Mouse (Mus musculus) cerebellum, postnatal 14 days (tissue): ENCODE measurements around the gene Gm49380.

ENCODE experiments used
- DNase-seq, 2 experiments: peaks; one replicate each; pipeline ENCODE4 v3.0.0; 2021; ENCODE audit warnings: mixed read lengths in 2 of 2

Gm49380 gene

DNA sequence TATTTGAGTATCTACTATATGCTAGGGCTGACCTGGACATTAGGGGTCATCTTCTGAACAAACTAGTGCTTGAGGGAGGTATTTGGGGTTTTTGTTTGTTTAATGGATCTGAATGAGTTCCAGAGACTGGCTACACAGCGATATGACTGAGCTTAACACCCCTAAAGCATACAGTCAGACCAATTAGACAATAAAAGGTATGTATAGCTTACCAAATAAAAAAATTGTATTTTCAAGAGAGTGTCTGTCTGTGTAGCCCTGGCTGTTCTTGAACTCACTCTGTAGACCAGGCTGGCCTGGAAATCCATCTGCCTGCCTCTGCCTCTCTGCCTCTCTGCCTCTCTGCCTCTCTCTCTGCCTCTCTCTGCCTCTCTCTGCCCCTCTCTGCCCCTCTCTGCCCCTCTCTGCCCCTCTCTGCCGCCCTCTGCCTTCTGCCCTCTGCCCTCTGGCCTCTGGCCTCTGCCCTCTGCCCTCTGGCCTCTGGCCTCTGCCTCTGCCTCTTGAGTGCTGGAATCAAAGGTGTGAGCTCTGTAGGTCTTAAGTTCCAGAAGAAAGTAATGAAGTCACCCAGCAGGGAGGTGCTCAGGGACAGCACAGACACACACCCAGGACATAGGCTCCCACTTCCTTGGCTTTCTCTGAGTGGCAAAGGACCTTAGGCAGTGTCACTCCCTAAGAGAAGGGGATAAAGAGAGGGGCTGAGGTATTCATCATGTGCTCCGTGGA is 68.0 kb downstream of the Gm49380 start:
- DNase-seq = no peak

DNA sequence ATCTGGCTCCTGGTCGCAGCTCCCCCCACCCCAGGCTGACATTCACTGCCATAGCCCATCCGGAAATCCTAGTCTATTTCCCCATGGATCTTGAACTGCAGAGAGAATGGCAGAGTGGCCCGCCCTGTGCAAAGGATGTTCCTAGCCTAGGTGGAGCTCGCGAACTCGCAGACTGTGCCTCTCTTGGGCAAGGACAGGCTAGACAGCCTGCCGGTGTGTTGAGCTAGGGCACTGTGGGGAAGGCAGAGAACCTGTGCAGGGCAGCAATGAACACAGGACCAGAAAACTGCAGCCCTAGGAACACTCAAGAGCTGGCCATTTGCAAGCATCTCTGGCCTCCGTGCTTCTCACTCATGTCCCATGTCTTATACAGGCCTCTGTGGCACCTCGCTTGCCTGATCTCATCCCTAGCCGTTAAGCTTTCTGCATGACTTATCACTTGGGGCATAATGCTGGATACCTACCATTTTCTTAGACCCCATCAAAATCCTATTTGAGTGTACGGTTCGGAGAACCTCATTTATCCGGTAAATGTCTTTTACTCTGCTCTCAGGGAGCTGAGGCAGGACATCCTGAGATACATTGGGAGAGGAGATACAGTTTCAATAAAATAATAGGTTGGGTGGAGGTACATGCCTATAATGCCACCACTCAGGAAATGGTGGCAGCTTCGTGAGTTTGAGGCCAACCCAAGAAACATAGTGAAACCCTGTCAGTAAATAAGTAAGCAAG is 68.7 kb downstream of the Gm49380 start:
- DNase-seq = peak; percentile 51 to 58

DNA sequence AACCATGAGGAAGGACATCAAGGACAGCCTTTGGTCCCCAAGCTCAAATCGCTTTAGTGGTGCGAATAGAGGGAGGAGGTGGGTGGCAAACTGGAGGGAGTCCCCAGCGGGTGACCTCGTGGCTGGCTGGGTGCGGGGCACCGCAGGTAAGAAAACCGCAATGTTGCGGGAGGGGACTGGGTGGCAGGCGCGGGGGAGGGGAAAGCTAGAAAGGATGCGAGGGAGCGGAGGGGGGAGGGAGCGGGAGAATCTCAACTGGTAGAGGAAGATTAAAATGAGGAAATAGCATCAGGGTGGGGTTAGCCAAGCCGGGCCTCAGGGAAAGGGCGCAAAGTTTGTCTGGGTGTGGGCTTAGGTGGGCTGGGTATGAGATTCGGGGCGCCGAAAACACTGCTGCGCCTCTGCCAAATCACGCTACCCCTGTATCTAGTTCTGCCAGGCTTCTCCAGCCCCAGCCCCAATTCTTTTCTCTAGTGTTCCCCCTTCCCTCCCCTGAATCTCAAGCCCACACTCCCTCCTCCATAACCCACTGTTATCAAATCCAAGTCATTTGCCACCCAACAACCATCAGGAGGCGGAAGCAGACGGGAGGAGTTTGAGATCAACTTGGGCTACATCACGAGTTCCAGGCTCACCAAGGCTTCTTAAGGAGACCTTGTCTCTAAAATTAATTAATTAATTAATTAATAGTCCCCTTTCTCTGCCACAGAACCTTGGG is 69.4 kb downstream of the Gm49380 start:
- peak; percentile 51 to 63 for DNase-seq

DNA sequence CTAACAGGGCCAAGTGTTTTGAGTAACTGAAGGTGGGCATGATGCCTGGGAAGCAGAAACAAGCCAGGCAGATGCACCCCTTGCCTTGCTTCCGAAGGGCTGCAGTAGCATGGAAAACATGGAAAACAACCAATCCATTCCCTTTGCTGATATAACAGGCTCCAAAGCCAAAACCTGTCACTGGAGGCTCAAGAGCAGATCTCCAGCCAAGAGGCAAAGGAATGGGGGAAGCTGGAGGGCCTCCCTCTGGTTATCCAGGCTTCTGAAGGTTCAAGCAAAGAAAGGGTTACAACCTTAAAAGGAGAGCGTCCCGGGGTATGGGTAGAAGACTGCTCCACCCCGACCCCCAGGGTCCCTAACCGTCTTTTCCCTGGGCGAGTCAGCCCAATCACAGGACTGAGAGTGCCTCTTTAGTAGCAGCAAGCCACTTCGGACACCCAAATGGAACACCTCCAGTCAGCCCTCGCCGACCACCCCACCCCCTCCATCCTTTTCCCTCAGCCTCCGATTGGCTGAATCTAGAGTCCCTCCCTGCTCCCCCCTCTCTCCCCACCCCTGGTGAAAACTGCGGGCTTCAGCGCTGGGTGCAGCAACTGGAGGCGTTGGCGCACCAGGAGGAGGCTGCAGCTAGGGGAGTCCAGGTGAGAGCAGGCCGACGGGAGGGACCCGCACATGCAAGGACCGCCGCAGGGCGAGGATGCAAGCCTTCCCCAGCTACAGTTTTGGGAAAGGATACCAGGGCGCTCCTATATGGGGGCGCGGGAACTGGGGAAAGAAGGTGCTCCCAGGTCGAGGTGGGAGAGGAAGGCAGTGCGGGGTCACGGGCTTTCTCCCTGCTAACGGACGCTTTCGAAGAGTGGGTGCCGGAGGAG is 70.2 kb downstream of the Gm49380 start, which contains the start of gene Thy1:
TSS of gene Thy1 (plus strand) at position 549 of the 872 bp plus-strand sequence.
- DNase-seq = peak; percentile 72 to 79

DNA sequence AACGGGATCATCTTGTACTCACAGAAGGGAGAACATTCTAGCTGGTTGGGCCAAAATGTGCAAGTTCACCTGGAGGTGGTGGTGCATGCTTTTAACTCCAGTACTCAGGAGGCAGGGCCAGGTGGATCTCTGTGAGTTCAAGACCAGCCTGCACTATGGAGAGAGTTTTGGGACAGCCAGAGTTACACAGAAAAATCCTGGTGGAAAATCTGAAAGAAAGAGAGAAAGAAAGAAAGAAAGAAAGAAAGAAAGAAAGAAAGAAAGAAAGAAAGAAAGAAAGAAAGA is 71.0 kb downstream of the Gm49380 start:
- DNase-seq = no peak

DNA sequence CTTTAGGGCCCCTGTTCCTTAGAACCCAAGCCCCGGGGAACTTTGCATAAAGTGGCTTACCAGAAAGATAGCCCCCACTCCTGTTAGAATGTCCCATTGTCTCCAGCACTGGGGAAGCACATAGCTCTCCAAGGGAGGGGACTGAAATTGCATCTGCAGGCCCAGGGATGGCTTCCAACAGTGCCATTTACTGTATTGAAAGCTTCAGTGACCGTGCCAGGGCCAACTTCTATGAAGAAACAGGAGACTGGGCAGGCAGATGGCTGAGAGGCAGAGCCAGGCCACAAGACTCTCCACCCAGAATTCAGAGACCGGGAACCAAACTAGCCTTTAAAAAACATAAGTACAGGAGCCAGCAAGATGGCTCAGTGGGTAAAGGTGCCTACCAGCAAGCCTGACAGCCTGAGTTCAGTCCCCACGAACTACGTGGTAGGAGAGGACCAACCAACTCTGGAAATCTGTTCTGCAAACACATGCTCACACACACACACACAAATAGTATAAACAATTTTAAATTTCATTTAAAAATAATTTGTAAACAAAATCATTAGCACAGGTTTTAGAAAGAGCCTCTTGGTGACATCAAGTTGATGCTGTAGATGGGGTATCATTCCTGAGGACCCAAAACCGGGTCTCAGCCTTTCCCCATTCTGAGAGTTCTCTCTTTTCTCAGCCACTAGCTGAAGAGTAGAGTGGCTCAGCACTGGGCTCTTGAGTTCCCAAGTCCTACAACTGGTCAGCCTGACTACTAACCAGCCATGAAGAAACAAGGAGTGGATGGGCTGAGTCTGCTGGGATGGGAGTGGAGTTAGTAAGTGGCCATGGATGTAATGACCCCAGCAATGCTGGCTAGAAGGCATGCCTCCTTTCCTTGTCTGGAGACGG is 71.5 kb downstream of the Gm49380 start:
- DNase-seq = peak in 1 of 2 experiments; percentile 24

DNA sequence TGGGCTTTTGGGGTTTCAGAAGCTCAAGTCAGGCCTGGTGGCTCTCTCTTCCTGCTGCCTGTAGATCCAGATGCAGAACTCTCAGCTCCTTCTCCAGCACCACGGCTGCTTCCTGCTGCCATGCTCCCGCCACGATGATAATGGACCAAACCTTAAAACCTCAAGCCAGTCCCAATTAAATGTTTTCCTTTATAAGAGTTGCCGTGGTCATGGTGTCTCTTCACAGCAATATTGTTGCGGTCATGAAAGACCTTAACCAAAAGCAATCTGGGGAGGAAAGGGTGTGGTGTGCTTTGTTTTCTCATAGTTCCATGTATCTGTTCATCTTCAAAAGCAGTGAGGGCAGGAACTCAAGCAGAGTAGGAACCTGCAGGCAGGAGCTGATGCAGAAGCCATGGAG is 76.2 kb downstream of the Gm49380 start:
- DNase-seq = no peak

DNA sequence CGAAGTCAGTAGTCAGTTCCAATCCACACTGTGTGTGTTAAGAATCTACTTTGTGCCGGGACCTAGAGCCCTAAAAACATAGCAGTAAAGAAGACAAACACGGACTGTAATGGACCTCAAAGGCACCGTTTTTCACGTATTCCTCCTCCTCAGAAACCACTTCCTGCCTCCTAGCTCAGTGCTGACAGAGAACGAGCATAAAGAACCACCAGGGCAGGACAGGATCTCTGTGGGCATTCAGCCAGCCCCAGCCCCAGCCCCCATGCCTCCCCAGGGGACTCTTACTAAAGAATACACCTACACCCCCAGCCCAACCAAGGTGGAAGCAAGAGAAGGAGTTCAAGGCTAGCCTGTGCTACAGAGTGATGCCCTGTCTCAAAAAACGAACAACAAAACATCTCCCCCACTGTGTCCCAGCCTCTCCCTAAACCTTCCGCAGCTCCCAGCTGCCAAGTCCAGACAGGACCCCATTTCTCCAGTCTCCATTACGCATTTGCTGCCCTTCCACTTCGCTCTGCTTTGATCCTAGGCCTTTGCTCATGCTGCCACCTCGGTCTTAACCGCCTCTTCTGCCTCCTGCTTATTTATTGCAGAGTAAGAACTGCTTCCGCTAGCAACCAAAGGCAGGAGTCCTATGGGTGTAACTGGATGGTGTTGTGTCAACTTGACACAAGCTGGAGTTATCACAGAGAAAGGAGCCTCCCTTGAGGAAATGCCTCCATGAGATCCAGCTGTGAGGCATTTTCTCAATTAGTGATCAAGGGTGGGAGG is 79.2 kb downstream of the Gm49380 start:
- no peak for DNase-seq

DNA sequence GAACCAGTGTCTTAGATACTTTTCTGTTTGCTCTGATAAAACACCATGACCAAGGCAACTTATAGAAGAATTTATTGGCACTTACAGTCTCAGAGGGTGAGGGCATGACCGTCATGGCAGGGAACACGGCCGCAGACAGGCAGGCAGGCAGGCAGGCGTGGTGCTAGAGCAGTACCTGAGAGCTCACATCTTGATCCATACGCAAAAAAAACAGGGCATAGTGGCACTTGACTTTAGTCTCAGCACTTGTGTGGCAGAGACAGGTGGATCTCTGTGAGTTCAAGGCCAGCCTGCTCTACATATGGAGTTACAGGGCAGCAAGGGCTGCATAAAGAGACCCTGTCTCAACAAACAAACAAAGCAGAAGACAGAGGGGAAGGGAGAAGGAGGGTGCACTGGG is 80.0 kb downstream of the Gm49380 start:
- DNase-seq = no peak

DNA sequence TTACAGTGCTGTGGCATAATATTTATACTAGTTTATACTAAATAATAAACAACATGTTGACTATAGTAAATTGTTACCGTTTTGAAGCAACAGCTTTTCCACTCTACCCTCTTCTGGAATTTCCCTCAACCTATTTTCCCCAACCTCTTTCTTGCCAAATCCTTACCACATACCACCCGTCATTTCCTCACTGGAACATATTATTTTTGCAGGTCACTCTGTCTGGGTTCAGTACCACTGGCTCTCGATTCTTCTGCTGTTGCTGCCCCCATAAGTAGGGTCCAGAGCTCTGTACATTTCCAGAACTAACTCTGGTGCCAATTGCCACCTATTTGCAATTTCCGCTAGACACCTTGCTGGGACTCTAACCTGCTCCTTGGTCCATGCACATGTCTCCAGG is 81.4 kb downstream of the Gm49380 start:
- DNase-seq = no peak

DNA sequence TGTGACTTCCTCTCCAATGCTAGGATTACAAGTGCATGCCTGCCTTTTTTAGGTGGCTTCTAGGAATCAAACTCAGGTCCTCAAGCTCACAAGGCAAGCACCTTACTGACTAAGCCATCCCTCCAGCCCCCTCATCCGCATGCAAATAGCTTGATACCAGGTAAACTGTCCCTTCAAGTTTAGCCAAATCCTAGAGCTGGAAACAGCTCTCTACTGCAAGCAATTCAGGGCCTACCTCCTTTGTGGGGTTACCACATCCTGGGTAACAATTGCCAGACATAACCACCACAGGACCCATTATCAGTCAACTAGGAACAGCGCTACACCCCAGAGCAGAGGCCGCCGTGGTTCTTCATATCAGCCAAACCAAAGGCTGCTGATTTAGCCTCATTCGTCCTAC is 82.2 kb downstream of the Gm49380 start:
- no peak for DNase-seq

DNA sequence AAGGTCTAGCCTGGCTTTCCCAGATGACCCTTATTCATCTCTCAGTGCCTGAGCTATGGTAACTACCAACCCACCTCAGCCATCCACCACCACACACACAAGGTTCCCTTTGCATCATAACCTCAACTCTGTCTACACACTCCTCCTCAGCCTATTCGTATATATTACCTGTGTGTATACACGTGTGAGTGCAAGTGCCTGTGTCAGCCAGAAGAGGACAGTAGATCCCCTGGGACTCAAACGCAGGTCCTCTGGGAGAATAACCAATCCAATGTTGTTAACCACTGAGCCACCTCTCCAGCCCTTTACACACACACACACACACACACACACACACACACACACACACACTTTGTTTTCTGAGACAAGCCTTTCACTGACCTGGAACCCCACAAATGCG is 82.7 kb downstream of the Gm49380 start:
- no peak for DNase-seq

DNA sequence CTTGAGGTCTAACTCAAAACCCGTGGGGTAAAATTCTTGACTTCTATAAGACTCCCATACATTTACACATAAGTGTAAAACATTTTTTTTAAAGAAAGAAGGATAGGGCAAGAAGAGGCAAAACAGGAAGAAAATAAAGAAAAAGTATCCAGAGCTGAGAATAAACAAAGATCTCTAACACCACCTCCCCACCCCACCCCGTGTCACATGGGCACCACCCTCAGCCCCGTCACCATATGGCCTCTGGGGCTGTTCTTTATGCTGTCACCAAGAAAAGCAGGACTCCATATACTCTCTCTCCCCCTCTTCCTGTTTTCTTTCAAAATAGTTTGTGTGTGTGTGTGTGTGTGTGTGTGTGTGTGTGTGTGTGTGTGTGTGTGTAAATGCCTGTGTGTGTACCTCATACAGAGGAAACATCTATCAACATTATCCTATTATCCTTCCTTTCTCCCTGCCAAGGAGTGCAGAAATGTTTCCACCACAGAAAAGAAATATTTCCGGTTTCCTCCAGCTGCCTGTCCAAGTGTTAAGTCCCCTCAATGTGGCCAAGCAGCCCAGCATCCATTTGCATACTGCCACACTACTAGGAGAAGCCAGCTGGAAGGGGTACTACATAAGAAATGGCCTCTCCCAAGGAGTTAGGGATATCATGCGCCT is 83.6 kb downstream of the Gm49380 start:
- DNase-seq = no peak

DNA sequence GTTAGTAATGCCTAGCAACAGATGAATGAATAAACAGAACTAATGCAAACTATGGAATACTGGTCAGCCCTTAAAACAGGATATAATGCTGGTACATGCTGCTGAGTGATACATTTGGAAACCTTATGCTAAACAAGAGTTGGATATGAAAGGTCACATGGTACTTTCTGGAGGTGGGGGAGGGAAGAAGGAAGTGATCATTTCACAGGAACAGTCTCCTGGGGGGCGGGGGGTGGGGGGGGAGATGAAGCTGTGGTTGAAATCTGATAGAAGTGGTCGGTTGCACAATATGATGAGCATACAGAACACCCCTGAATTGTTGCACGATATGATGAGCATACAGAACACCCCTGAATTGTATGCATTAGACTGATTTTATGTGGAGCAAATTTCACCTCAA is 89.2 kb downstream of the Gm49380 start:
- DNase-seq = no peak

DNA sequence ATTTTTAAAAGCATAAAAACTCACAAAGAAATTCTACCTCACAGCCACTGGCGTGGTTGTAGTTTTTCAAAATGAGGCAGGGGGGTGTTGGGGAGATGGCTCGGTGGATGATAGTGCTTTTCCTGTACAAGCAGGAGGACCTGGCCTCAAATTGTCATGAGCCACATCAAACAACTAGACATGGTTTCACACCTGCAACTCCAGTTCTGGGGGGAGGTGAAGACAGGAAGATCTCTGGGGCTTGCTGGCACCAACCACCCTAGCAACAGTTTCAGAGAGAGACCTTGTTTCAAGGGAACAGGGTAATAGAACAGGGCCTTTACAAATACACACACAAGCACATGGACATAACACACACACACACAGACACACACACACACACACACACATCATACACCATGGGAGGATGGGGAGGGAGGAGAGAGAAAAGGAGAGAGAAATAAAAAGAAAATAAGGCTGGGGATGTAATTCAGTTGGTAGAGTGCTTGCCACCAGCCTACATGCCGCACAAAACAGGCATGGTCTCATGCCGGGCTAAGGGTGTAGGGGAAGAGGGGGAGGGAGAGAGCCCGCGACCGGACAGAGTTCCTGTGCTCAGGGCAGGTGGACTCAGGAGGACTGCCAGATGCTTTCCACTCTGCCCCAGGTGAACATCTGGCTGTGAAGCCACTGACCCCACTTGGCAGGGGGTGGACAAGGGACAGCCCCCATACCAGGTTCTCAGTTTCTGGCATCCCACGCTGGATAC is 91.0 kb downstream of the Gm49380 start:
- DNase-seq = no peak

DNA sequence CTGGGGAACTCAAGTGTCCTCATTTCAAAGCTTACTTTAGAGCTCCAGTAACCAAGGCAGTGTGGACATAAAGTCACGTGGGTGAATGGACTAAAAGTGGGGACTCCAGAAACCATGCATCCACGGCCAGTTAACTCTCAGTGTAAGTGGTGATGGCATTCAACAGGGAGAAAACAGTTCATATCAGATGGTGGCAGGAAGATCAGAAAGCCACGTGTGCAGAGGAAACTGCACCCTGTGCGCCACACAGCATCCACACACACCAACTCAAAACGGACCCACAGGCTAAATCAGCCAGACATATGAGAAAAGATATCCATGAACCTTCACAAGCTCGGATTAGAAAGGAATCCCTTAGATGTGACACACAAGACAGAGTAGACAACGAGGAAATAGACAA is 93.3 kb downstream of the Gm49380 start:
- no peak for DNase-seq

DNA sequence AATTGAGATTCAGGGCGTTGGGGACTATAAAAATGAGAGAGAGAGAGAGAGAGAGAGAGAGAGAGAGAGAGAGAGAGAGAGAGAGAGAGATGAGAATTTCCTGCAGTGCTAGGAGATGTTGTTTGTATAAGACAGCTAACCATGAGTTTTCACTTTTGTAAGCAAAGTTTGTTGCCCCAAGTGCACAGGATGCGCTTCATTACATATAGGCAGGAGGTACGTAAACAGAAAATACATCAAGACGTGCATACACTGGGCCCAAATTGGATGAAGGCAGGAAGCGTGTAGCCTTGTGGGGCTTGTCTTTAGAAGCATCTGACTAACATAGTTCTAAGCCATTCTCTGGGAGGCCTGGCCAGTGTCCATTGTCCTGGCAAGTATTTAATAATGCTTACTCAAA is 95.5 kb downstream of the Gm49380 start:
- no peak for DNase-seq
